Mouse (Mus musculus) kidney, embryonic 16.5 days (tissue): ENCODE data around the gene Tmem87b. TPM values are rescaled to one million over a fixed set of nuclear protein-coding genes. Genes with fewer than 3 reads are reported as not detected.

Experiments used
- ATAC-seq: fragments of 200-750 bp; cut with Nextera tagmentation; 2 replicates; pipeline ENCODE4 v1.8.0; 2017; ENCODE audit warnings: moderate TSS enrichment; ENCODE audit not compliant: low FRiP score, low TSS enrichment
- H3K27ac ChIP-seq: fragments of 300-500 bp; sonication (generic); 2 replicates; pipeline ENCODE4 v1.5.1; 2014; ENCODE audit warnings: low read length
- H3K27me3 ChIP-seq: fragments of 300-500 bp; sonication (generic); 2 replicates; pipeline ENCODE4 v1.6.1; 2014; ENCODE audit warnings: low read length, control low read depth, mixed read lengths; ENCODE audit not compliant: insufficient read depth
- H3K36me3 ChIP-seq: fragments of 300-500 bp; sonication (generic); 2 replicates; pipeline ENCODE4 v1.6.1; 2014; ENCODE audit warnings: low read length, control low read depth, mixed read lengths; ENCODE audit not compliant: insufficient read depth
- H3K4me1 ChIP-seq: fragments of 300-500 bp; sonication (generic); 2 replicates; pipeline ENCODE4 v1.6.1; 2014; ENCODE audit warnings: low read length, control low read depth, mixed read lengths; ENCODE audit not compliant: insufficient read depth
- H3K4me2 ChIP-seq: fragments of 300-500 bp; sonication (generic); replicated peaks from 2 replicates; pipeline ENCODE4 v1.6.1; 2014; ENCODE audit warnings: low read depth, low read length
- H3K4me3 ChIP-seq: fragments of 300-500 bp; sonication (generic); 2 replicates; pipeline ENCODE4 v1.5.1; 2014; ENCODE audit warnings: mild to moderate bottlenecking, low read length
- H3K9ac ChIP-seq: fragments of 300-500 bp; sonication (generic); replicated peaks from 2 replicates; pipeline ENCODE4 v1.6.1; 2014; ENCODE audit warnings: low read length
- H3K9me3 ChIP-seq: fragments of 300-500 bp; sonication (generic); 2 replicates; pipeline ENCODE4 v1.6.1; 2016; ENCODE audit warnings: low read length, control low read depth
- WGBS: fragments of 180-500 bp; shearing (Covaris S2); extraction: QIAGEN DNeasy Blood & Tissue Kit; methylation state at CpG from one replicate; pipeline ENCODE4 v1.1.7; 2014; 5-methylcytosine and 5-hydroxymethylcytosine counted together
- polyA plus RNA-seq: library from polyadenylated mRNA; unstranded; fragments of >200 nt; fragmentation: Nextera tagmentation; extraction: Ambion mirVana; gene quantifications from 2 replicates; pipeline ENCODE4 v1.2.1, GENCODE M21; 2015

Gene Tmem87b
- 33.3 and 34.7 TPM in 2 replicates for polyA plus RNA-seq

DNA sequence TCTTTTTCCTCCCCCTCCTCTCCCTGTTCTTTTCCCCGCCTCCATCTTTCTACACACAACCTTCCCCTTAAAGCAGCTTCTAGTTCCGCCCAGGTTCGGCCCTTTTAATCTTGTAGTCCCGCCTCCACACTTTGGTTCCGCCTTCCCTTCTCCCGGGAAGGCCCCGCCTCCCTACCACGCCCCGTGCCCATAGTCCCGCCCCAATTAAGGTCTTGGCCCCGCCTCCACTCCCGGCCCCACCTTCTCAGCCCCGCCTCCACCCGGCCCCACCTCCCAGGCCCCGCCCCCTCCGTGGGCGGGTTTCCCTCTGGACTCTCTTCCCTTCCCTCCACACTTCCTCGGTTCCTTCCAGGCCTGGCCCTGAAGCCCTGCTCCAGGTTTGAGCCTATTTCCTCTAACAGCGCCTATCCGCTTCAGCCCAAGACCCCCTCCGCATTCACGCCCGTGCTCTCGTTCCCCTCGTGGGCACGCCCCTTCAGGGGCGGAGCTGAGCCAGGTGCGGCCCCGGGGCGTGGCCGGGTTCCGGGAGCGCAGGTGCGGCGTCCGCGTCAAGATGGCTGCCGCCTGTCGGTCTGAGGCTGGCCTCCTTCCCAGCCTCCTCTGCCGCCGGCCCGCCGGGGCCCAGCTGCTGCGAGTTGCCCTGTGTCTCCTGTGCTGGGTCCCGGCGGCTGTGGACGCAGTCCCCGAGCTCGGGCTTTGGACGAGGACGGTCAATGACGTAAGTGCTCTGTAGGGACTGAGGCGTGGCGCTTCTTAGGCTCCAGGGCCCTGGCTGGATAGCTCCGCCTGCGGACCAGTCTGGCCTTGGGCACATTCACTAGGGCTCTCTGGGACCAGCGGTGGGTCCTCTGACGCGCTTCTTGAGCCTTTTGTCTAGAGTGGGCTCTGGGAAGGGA is at the start of gene Tmem87b:
Gene Tmem87b, plus strand, starts transcription at position 333 of the 896 bp plus-strand sequence.
- Histone ChIP-seq H3K27ac (peak within 1 kb of the TSS; percentile 94), H3K4me1 (peaks cover 11% of the 10 kb centered on the region), H3K4me2 (peak within 1 kb of the TSS; percentile 76), H3K9me3 (no peaks in the 10 kb centered on the region), H3K27me3 (no peaks in the 10 kb centered on the region), H3K9ac (peak within 1 kb of the TSS; percentile 91), H3K36me3 (no peaks in the 10 kb centered on the region), H3K4me3 (peak within 1 kb of the TSS; percentile 93)
- ATAC-seq, result peak; percentile 94
- under 1% methylated on average over 56 of the region's 59 CpGs for WGBS

DNA sequence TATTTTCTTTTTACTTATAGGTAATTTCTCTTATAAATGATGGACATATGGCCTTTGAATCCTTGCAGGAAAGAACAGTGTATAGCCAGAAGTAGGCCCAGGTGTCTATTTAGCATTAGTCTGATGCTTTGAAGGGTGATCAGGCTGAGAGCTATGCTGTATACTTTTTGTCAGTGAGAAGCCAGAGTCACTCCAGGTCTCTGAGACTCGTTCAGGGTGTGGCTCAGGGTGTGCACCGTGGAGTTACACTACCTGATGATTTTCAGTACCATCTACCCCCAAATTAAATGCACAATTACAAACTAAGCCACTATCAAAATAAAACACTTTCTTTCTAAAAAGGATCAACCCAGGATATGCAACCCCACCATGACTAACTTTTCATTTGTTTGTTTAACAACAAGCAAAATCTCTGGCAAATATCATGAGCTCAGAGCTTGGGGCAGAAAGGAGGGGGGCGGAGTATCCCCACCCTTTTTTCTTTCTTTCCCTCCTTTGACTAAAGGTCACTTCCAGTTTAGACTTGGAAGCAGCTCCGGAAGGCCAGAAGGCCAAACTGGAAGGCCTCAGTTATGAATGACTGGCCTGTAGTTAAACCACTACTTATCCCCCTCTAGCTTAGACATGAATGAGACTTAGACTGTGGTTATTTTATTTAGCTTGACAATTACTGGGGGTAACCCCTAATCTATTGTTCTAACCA is 49.2 kb upstream of the Tmem87b start:
- whole genome bisulfite sequencing, result 87% methylated on average over 4 of the region's 4 CpGs
- Histone ChIP-seq H3K4me2 (no peak overlapping the region), H3K4me3 (no peak overlapping the region), H3K36me3 (peaks cover 6% of the 10 kb centered on the region; the same call in 1 of the 2 replicates), H3K27ac (no peak overlapping the region), H3K9me3 (no peaks in the 10 kb centered on the region), H3K27me3 (no peaks in the 10 kb centered on the region), H3K4me1 (no peaks in the 10 kb centered on the region), H3K9ac (no peak overlapping the region)
- no peak for ATAC-seq

GRCm38 (mm10) chr2:128770557-128770956 is 47.4 kb upstream of the Tmem87b start:
- Histone ChIP-seq H3K4me2 (no peak overlapping the region), H3K4me3 (no peak overlapping the region), H3K36me3 (peaks cover 6% of the 10 kb centered on the region; the same call in 1 of the 2 replicates), H3K9me3 (no peaks in the 10 kb centered on the region), H3K4me1 (no peaks in the 10 kb centered on the region), H3K27me3 (no peaks in the 10 kb centered on the region), H3K27ac (no peak overlapping the region), H3K9ac (no peak overlapping the region)
- 89% methylated on average over 6 of the region's 6 CpGs for WGBS
- ATAC-seq, result no peak

- no peak overlapping the region for H3K4me2 ChIP-seq
- H3K4me3 ChIP-seq, result no peak overlapping the region
- 87% methylated on average over 4 of the region's 4 CpGs for WGBS
- H3K9me3 ChIP-seq, result no peaks in the 10 kb centered on the region
- H3K4me1 ChIP-seq, result no peaks in the 10 kb centered on the region
- H3K36me3 ChIP-seq, result peaks cover 6% of the 10 kb centered on the region; the same call in 1 of the 2 replicates
- H3K27ac ChIP-seq, result no peak overlapping the region
- no peaks in the 10 kb centered on the region for H3K27me3 ChIP-seq
- H3K9ac ChIP-seq, result no peak overlapping the region
- no peak for ATAC-seq
Measured at GRCm38 (mm10) chr2:128771048-128771447, 46.9 kb upstream of the Tmem87b start.

- H3K9ac ChIP-seq, result no peak overlapping the region
- no peaks in the 10 kb centered on the region for H3K9me3 ChIP-seq
- no peak overlapping the region for H3K4me2 ChIP-seq
- H3K27me3 ChIP-seq, result no peaks in the 10 kb centered on the region
- H3K4me1 ChIP-seq, result no peaks in the 10 kb centered on the region
- no peak for ATAC-seq
- no peak overlapping the region for H3K4me3 ChIP-seq
- WGBS, result 95% methylated on average over 7 of the region's 7 CpGs
- no peak overlapping the region for H3K27ac ChIP-seq
- peaks cover 6% of the 10 kb centered on the region; the same call in 1 of the 2 replicates for H3K36me3 ChIP-seq
Measured at GRCm38 (mm10) chr2:128771750-128772338, 46.1 kb upstream of the Tmem87b start.

- no peaks in the 10 kb centered on the region for H3K27me3 ChIP-seq
- ATAC-seq, result no peak
- WGBS, result 89% methylated on average over 5 of the region's 5 CpGs
Measured at GRCm38 (mm10) chr2:128782231-128782630, 35.7 kb upstream of the Tmem87b start.

GRCm38 (mm10) chr2:128783660-128784345 is 34.1 kb upstream of the Tmem87b start:
- Histone ChIP-seq H3K27ac (no peak overlapping the region), H3K4me3 (no peak overlapping the region), H3K36me3 (peaks cover 13% of the 10 kb centered on the region; the same call in 1 of the 2 replicates), H3K9ac (no peak overlapping the region), H3K9me3 (no peaks in the 10 kb centered on the region), H3K4me1 (no peaks in the 10 kb centered on the region), H3K4me2 (no peak overlapping the region), H3K27me3 (no peaks in the 10 kb centered on the region)
- ATAC-seq, result peak; percentile 46; the same call in 1 of the 2 replicates
- WGBS, result 69% methylated on average over 10 of the region's 10 CpGs

More at GRCm38 (mm10) chr2:128782231-128782630, 35.7 kb upstream of the Tmem87b start:
- Histone ChIP-seq H3K9ac (no peak overlapping the region), H3K4me1 (no peaks in the 10 kb centered on the region), H3K9me3 (no peaks in the 10 kb centered on the region), H3K4me2 (no peak overlapping the region), H3K4me3 (no peak overlapping the region), H3K36me3 (peaks cover 16% of the 10 kb centered on the region; the same call in 1 of the 2 replicates), H3K27ac (no peak overlapping the region)

- Histone ChIP-seq H3K27ac (no peak overlapping the region), H3K36me3 (peaks cover 8% of the 10 kb centered on the region; the same call in 1 of the 2 replicates), H3K4me1 (no peaks in the 10 kb centered on the region), H3K4me2 (no peak overlapping the region), H3K4me3 (no peak overlapping the region), H3K9me3 (no peaks in the 10 kb centered on the region), H3K9ac (no peak overlapping the region), H3K27me3 (no peaks in the 10 kb centered on the region)
- 95% methylated on average over 7 of the region's 7 CpGs for WGBS
- ATAC-seq, result no peak
Measured at GRCm38 (mm10) chr2:128784814-128785213, 33.1 kb upstream of the Tmem87b start.

- H3K4me2 ChIP-seq, result no peak overlapping the region
- H3K9me3 ChIP-seq, result no peaks in the 10 kb centered on the region
- no peak overlapping the region for H3K27ac ChIP-seq
- no peak overlapping the region for H3K9ac ChIP-seq
- H3K4me1 ChIP-seq, result no peaks in the 10 kb centered on the region
- no peak overlapping the region for H3K4me3 ChIP-seq
- no peaks in the 10 kb centered on the region for H3K27me3 ChIP-seq
- no peak for ATAC-seq
- 0 out of 2 replicates have a peak, but pooled peaks cover 12% of the 10 kb centered on the region for H3K36me3 ChIP-seq
- 78% methylated on average over 5 of the region's 5 CpGs for WGBS
Measured at GRCm38 (mm10) chr2:128786341-128786740, 31.6 kb upstream of the Tmem87b start.
